Mouse (Mus musculus) G1E-ER4 (cell line): ENCODE results near the gene Cdh13. TPM values are rescaled to one million over a fixed set of nuclear protein-coding genes. Genes with fewer than 3 reads are reported as not detected.

ENCODE experiments used
- GATA1 ChIP-seq: IDR thresholded peaks from one replicate; pipeline ENCODE4 v1.8.0; 2012; ENCODE audit warnings: low read length, inconsistent platforms
- polyA plus RNA-seq: library from polyadenylated mRNA; stranded (reverse); fragments of >175 nt; gene quantifications from 2 replicates; pipeline ENCODE4 v1.2.3, GENCODE M21; 2012

Gene Cdh13
- polyA plus RNA-seq, 1 experiment = not detected

DNA sequence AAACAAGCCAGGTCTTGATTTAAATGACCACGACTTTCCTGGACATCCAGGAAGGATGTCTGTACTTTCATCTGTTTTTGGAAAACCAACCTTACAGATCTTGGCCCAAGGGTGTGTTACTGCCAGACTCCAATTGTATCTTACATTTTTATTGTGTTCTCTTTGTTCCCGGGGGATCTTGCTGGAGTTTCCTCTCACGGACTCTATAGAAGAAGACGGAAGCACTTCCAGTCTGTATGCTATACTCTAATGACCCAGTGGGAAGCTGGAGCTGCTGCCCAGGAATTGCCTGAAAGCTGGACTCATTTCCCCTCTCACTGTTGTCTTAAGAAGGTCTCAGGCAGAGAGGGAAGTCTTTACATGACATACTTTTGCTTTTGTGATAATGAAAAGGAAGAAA, 111.6 kb downstream of the Cdh13 start:
- TF ChIP-seq GATA1 = no peak

DNA sequence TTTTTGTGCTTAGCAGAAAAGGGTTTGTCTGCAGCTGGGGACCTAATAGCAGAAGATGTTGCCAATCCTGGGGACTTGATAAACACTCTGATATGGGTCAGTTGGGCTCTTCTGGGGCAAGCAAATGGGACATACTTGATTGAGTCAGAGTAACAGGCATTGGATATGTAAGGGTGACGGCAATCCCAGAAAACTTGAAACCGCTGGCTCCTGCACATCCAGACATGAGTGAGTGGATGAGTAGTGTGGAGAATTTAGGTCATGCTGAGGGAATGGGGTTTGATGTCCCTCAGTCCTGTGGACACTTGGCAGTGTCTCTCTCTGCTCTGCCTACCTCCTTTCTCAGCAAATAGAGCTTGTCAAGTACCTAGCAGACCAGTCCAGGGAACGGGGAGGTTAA, 121.3 kb downstream of the Cdh13 start:
- no peak for TF ChIP-seq GATA1

DNA sequence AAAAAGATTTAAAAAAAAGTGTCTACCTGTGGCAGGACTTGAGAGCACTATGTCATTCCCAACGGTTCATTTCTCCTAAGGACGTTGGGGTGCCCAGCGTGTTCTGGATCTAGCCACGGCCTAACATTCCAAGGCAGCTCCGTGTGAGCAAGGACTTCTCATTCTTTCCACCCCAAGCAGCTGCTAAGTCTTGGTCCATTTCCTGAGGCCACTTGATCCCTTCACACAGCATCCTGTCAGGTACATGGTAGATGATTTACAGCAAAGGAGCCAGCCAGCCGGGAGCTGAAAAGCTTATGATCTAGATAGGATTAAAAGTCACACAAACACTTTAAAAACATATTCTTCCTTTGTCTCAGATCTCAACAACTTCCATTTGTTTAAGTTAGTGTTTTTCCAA, 123.8 kb downstream of the Cdh13 start:
- TF ChIP-seq GATA1 = no peak

DNA sequence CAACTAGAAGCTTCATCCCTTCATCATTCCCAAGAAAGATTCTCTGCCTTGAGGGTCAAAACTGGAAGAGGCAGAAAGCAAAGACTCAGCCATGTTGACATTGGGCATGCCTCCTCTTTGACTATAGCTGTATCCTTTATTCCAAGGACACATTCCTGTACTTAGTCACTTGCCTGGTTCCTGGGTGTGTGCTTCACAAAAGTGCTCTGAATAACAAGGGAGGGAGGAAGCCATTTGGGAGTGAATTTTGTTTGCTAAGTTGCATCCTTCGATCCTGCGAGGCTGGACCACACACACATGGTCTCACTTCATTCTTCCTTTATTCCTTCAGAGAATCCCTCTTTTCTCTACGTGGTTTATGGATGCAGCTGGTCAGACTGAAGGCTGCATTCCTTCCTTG, 125.9 kb downstream of the Cdh13 start:
- TF ChIP-seq GATA1 = no peak

DNA sequence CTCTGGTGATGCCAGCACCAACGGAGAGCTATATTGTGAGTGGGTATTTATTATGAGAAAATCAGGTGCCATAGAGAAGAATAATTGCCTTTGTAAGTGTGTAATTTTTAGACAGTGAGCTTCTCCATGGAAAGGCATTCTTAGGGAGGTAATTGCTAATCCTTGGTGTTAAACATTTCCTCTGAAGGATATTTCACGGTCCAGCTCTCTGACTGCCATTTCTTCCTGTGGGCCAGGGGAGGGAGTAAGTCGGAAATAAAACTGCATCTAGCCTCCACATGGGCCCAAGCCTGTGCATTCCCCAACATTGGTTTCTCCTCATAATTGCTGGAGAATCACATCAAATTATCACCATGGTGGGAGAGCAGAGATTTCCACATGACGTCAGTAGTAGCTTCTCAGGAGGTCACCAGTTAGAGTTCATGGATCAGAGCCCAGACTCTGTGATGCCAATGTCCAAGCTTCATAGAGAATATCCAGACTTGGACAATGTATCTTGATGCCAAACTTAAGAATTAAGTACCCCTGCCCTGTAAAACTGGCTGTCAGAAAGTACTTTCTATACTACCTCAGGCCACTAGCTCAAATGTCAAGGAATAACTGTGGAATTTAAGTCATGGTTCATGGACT, 126.9 kb downstream of the Cdh13 start:
- TF ChIP-seq GATA1 = no peak

DNA sequence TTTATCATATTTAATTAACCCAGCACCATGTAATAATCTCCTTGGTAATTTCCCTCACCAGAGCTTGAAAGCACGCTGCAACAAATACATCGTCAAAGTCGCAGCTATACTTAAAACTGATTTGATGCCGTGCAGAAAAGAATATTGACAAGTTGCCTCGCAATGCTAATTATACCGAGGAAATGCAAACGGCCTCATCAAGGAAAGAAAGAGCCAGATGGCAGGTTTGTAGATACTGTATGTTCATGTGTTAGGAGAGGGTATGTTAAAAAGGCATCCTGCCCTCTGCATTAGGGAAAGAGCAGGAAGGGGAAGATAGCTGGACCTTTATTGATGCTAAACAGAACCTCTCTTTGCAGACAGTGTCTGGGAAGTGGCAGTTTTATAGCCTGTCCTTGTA, 132.1 kb downstream of the Cdh13 start:
- TF ChIP-seq GATA1 = no peak

DNA sequence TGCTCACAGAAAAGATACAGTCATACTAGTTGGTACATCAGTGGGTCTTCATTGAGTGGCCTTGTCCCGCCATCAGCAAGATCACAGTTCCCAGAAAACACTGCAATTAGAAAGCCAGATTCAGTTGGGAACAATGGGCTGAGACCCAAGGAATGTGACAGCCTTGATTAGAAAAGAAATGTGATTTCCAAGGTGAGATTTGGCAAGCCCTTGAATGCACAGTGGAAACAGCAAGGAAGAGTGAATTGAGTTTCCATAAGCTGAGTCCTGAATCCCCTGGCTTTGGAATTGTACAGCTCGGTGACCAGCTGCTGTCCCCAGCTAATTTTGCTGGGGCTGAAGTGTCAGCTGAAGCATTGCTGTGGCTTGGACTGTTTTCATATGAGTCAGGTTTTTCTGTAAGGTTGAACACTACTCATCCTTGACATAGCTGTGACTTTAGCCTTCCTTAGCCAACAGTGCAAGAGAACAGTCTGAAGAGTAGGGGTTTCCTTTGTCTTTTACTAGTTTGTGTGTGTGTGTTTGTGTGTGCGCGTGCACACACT, 133.3 kb downstream of the Cdh13 start:
- TF ChIP-seq GATA1 = no peak

DNA sequence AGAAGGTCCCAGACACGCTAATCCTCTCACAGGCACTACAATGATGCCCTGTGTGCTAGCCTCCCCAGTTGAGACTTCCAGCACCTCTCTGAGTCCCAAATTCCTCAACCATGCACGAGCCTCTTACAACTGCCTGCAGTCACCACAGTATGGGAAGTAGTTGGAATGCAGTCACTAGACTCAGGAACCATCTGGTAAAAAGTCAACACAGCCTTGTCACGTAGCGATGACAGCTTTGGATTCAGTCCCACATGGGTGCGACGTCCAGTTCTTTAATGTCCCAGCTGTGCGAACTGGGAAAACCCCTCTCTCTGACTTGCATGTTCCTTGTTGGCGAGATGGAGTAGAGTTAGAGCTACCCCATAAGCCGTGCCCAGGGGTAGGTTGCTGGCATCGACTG, 139.1 kb downstream of the Cdh13 start:
- no peak for TF ChIP-seq GATA1

DNA sequence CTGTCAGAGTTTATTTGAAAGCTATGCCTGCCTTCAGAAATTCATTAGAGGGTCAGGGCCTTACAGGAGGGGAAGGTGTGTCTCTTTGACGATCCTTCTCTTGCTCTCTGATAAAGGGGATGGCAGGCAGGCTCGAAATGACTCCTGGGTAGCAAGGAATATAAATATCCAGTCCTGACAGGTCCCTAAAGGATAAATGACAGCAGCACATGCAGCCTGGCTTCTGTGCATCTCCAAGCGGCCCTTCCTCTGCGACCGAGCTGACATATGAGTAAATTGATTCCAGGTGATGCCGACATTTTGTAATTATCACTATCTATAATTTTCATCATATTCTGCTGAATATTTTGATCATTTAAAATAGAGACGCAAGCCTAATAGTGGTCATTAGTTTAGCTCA, 145.4 kb downstream of the Cdh13 start:
- no peak for TF ChIP-seq GATA1

DNA sequence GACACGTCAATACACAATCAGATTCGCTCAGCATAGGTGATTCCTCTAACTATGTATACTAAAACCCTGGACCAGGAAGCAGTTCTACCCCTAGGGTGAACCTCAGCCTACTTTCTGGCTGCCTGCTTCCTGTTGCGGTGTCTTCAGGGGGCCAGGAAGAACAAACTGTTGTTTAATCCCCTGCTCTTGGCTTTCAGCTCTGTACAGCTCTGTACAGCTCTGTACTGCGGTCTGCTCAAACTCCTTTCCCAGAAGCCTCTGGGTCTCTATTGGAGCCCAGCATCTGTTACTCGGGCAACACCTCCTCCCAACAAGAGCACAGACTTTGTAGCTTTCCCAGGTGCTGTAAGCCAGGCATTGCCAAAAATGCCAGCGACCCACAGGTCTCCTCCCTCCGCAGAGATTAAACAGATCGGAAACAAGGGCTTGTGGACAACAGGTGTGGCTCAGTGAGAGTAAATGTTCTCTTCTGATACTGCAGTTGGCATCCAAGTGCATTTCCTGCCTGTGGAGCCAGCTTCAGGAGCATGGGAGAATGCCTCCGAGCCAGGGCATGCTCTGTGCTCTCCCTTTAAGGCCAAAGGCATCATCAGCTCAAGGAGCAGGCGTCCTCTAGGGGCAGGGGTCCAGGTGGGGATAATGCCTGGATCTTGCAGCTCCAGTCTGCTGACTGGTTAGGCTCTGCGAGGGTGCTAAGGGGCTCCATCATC, 148.4 kb downstream of the Cdh13 start:
- TF ChIP-seq GATA1 = no peak

DNA sequence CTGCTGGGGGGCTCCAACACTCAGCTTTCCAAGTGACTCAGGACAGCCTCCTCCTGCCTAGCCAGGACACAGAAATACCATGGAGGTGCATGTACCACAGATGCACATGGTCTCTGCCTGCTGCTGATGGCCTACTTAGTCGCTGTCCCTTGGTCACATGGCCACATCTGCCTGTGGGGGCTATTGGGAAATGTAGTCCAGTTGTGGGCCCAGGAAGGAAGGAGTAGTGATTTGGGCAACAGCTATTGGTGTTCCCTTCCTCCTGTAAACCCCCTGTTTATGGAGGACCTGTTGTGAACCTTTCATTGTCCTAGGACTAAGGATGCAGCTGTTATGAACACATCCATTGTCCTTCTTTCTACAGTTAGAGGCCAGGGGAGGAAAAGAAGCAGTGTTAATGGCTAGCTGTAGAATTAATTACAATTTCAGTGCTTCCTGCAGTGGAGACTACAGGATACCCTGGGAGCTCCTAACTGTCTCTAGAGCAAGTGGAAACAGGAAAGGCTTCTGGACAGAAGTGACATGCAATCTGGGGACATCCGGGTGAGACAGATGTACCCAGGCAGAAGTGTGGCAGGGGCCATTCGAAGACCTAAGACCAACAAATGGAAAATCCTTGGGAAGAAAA, 150.1 kb downstream of the Cdh13 start:
- no peak for TF ChIP-seq GATA1

DNA sequence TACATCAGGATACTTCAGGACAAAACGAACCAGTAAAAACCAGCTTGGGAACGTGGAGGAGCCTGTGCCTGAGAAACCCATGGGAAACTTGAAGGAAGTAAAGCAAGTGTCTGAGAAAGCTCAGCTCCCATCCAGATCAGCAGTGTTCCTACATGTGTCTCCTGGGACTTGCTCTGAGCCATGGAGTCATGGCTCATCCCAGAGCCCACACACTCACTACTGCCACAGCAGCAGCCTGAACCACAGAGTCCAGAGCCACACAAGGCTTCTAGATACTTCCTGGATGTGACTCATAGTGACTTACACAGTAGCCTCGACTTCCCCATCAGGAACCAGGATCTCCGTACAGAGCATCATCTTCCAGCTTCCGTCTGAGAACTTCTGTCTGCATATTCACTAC, 153.2 kb downstream of the Cdh13 start:
- no peak for TF ChIP-seq GATA1

DNA sequence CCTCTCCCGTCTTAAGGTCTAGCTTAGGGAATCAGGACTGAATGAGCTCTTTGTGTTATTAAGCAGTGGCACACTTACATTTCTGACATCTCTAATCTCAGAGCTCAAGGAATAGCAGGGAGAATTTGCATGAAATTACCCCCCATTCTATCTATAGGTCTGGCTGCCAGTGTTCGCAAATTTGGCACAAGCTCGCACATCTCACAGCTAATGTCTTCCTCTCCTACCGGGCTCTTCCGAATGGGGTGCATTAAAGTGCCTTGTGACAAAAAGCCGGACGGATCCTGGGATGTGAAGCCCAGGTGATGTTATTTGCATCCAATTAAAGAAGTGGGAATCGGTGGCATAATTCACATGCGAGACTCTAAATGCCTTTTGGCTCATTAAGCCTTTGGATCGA, 153.6 kb downstream of the Cdh13 start:
- no peak for TF ChIP-seq GATA1

DNA sequence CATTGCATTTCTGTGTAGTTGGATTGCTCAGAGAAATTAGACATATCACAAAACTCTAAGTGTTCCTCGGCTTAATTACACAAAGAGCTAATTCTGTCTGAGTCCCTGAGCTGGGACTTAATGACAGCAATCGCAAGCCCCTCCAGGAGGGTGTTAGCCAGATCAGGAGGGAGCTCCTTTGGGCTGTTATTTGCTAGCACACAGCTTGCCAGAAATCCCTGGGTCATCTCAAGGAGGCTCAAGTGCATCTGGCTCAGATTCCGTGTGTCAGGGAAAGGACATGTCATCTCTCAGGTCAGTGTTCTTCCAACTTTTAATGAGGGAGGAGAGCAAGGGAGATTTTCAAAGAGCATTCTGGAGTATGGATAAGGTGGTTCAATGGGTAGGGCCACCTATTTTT, 154.3 kb downstream of the Cdh13 start:
- no peak for TF ChIP-seq GATA1

DNA sequence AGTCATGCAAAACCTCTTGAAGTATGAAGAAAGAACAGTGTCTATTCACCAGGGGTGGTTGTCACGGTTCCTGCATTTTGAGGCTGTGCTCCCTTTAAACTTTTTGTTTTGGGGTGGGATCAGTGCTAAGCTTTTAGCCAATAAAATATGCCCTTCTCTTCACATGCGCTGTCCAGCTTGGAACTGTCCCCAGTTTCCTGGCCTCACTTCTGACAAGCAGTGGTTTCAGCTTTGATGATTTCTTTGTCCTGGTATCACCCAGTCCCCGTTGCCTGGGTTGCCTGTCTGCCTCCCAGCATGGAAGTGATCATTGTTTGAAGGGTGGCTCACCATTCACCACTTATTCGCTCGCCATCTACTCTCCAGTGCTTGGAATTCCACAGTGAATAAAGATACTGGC, 156.3 kb downstream of the Cdh13 start:
- no peak for TF ChIP-seq GATA1

DNA sequence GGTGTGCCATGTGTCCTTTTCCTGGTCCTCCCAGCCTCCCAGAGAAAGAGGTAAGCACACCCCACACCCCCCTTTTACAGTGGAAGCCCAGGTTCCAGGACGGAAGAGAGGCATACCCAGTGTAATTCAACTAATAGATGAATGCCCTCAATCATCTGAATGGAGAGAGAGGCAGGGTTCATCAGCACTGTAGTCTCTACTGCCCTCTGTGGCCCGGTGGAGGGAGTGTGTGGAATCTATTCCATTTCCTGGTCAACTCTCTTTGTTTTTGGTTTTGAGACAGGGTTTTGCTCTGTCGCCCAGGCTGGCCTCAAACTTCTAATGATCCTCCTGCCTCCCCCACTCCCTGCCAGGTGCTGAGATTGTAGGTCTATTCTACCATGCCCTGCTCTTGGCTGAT, 159.8 kb downstream of the Cdh13 start:
- no peak for TF ChIP-seq GATA1
